Mouse (Mus musculus): ENCODE data around the gene Uqcc1.

- TF ChIP-seq CTCF (IDR thresholded peaks at IDR 0.05; ENCODE audit: low read depth) (no peak), EP300 (IDR thresholded peaks at IDR 0.05; ENCODE audit: low read depth) (no peak)
These were observed 113.9 kb downstream of the Uqcc1 start for GRCm38 (mm10) chr2:155816179-155816578.

Measured in liver, postnatal 0 days (tissue).